Mouse (Mus musculus) heart, postnatal 36 days (tissue): ENCODE measurements at regions not wholly inside any gene's neighbourhood (a gene's known extent, or its start where the extent isn't known, plus 50 kb on each side); places are given as distances from the start of the nearest gene placed in this dataset.

Experiments
- DNase-seq, 2 experiments: peaks; one replicate each; pipeline ENCODE4 v3.0.0; 2021 to 2022
- intact Hi-C: fragments of 180-260 bp; cut with DNase I; formaldehyde crosslinking; loops from one replicate; pipeline ENCODE4 v1.15.1; 2025

DNA sequence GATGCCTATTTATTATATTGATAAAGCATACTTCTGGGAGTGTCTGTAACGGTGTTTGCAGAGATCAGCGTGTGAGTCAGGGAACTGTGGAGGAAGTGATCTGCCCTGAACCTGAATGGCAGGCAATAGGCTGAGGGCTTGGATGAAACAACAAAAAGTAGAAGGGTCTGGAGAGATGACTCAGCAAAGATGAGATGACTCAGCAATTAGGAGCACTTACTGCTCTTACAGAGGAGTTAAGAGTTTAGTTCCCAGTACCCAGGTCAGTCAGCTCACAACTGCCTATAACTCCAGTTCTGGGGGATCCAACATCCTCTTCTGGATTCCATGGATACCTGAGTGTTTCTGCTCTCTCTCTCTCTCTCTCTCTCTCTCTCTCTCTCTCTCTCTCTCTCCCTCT, 277.6 kb downstream of the 3100002H09Rik start:
- intact Hi-C loops: no loop called here
- DNase-seq: no peak

DNA sequence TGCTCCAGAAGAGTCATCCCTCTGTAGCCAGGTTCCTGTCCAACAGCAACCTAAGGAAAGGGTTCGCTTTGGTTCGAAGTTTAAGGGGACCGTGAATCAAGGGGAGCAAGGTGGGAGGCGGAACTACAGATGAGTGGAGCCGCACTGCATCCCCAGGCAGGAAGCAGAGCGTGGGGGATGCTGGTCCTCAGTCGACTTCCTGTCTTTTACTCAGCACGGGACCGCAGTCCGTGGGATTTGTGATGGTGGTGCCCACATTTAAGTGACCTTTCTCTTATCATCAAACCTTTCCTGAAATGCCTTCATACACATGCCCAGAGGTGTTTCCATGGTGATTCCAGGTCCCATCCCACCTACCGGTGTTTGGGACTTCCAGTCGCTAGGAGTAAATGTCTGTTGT, 278.2 kb downstream of the 3100002H09Rik start:
- intact Hi-C loops: no loop called here

DNA sequence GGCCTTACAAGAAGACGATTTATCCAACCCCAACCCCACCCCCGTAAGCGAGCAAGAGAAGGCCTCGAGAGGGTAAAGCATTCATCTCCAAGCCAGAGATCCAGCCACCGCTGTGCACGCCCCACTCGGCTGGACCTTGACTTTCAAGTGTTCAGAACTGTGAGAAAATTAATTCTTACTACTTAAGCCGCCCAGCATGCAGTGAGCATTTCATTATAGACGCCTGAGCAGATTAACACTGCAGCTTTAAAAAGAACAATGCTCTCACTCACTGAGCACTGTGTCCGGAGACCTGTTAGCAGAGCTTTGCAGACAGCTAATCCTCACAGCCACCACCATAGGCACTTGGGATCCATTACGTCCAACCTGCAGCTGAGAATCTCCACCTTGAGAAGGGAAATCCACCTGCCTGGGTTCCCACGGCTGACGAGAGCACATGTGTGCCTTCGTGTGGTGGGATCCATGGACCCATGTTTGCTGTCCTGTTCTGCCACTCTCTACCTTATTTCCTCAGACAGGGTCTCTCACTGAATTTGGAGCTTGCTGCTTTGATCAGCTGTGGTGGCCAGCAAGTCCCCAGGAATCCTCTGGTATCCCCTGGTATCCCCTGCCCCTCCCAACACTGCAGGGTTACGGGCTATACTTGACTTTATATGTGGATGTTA, 281.4 kb downstream of the 3100002H09Rik start:
- intact Hi-C loops: no loop called here

More for the DNA sequence above, 278.2 kb downstream of the 3100002H09Rik start:
- DNase-seq: no peak

DNA sequence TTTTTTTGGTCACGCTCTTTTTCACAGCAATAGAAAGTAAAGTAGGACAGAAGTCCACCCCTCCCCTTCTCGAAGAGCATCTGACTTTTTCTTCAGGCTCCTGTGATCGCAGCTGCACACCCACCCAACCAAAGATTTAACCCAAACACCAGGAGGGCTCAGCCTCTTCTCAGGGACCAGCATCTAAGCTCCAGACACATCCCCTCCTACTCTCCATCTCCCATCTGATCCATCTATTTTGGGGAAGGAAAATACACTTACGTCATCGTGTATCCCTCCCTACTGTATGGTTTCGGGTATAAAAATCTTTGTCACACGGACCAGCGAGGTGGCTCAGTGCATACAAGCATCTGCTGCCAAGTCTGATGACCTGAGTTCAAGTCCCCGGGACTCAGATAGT, 284.3 kb downstream of the 3100002H09Rik start:
- intact Hi-C loops: no loop called here

More for the DNA sequence above, 281.4 kb downstream of the 3100002H09Rik start:
- DNase-seq: no peak

DNA sequence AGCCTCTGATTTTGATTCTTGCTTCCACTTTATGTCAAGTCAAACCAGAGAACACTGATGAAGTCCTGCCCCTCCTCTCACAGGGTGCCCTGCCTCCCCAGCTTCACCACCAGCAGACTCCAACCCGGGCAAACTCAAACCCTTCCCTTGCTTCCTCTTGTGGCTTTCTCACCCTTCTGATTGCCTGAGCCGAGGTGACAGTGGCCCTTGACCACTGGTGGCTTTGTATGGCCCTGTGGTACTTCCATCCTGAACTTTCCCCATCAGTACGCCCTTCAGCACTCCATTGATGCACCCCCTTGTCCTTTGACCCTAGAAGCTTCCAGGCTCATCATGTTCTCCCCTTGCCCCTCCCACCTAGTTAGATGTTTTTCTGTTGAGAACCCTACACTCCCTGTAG, 287.0 kb downstream of the 3100002H09Rik start:
- intact Hi-C loops: no loop called here
- no peak for DNase-seq

More for the DNA sequence above, 284.3 kb downstream of the 3100002H09Rik start:
- DNase-seq: no peak

DNA sequence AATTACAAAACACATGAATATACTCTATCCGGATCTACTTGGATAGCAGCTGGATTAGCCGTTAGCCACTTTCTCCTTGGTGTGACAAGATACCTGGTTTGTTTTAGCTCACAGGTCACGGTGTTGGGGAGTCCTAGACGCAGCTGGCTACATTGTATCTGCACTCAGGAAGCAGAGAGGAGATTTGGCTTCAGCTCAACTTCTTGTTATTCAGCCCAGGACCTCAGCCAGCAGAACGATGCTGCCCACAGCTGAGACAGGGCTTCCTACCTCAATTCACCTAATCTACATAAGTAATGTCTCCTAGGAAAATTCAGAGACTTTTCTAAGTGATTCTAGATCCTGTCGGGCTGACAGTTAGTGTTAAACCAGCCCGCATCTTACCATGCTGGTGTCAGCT, 289.4 kb downstream of the 3100002H09Rik start:
- intact Hi-C loops: no loop called here
- DNase-seq: no peak

DNA sequence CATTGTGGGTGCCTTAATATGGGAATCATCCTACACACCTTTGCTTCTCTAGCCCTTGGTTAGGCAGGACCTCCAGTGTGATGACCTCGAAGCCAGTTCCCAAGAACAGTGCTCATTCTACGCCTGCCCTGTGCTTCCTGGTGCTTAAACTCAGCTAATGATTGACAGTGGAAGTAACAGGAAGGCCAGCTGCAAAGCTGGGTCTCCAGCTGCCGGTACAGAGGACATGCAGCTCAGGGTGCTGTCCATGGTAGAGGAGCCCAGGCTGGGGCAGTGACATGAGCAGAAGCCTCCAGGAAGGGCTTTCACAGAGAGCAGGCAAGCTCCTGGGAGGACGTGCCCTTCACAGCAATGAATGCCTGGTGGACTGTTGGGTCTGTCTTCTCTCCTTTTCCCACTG, 293.6 kb downstream of the 3100002H09Rik start:
- no peak for DNase-seq
- intact Hi-C loops: no loop called here

DNA sequence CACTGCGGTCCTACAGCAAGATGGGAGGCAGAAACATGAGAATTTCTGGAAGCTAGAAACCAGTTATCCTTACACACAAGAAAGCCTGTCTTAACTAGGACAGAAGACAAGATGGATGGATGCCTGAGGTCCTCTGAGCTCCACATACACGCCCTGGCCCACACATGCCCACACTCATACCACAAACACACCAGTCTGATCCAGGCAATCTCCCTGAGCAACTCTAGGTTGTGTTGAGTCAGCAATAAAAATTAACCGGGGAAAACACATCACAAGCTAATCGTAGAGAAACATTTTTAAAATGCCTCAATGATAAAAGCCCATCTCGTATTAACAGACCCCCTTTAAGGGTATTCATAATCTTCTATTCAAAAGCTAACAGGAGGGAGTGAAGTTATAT, 298.9 kb downstream of the 3100002H09Rik start:
- no peak for DNase-seq
- intact Hi-C loops: no loop called here

DNA sequence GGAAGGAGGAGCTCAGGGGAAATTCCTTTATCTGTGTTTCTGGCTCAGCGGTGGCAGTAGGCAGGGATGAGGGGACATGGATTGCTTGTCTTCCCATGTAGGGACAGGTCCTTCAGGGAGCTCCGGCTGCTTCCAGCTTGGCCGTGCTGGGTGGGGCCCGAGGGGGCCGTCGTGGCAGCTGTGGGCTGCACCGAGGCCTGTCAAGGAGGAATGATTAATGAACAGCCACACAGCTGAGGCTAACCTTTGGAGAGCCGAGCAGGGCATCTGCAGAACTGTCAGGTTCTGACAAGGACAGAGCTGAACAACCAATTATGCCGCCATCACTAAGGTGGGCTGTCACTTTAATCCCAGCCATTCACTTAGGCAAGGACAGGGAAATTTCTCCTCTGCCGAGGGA, 300.0 kb downstream of the 3100002H09Rik start:
- DNase-seq: no peak
- intact Hi-C loops: no loop called here

DNA sequence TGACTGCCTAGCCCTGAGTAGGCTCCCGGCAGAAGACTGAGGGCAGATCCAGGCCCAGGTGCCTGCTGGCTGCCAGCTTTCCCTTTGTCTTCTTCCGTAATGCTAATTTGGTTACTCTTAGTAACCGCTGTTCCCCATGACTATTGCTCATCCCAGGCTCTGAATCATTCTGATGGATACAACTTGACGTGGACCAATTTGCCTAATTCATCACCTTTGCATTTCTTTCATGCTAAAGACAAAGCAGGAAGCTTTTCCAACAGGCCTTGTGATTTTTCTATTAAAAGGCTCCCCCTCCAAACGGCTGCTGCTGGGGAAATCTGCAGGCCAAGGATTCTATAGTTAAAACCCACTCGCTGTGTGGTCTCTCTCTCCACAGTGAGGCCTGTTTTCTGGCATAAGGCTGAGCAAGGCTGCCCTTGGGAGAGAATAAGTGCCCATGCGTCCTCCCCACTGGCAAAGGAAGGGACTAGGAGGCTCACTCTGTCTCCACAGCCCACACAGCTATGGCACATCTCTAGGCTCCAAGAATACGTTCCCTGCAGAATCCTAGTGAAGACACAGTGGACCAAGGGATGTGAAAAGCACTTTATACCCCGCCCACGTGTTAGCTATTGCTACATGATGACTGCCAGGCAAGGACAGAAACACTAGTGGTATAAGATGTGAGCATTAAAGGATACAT, 304.6 kb downstream of the 3100002H09Rik start:
- intact Hi-C loops: no loop called here

DNA sequence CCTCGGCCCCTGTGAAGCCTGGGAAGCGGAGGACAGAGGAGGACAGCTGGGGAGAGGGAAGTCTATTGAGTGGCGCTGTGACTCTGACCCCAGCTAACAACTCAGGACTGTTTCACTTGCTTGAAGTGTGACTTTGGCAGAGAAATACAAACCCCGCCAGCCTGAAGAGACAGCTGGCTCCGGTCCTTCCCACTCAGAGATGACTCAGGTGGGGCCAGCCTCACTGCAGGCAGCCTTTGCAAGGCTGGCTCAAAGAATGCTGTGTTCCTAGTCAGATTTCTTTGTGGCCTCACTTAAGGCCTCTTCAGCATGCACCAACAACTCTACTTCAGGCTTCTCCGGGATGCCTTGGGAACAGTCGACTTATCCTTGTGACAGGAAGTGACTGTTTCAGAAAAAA, 307.7 kb downstream of the 3100002H09Rik start:
- no peak for DNase-seq
- intact Hi-C loops: no loop called here

More for the DNA sequence above, 304.6 kb downstream of the 3100002H09Rik start:
- no peak for DNase-seq

DNA sequence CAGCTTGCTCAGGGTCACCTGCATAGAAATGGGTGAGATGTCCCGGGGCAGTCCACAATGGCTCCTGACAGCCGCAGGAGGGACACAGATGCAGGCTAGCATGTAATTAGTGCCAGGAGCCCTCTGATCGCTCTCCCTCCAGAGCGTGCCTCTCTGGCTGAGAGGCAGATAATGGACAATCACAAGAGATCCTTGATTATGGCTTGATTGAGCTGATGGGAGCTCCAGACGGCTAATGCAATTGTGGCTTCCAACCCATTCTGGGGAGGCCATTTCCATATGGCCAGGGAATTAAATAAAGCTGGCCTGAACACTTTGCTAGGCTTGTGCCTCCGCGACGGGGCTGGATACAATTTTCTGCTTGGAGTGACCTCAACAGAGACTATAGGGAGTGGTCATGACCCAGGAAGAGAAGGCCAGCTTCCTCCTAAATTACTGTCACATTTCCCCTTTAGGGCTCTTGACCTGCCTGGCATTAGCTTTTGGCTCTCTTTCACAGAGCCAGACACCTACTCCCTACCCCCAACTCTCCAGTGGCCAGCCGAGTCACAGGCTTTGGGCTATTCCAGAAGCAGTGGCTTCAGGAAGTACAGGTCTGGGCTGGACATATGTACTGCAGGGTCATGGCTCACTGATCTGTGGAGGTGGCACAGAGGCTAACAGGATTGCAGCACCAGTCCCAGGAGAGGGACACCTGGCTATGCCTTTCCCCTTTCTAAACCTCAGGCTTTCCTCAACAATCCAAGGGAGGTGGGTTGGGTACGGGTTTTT, 311.8 kb downstream of the 3100002H09Rik start:
- intact Hi-C loops: no loop called here

DNA sequence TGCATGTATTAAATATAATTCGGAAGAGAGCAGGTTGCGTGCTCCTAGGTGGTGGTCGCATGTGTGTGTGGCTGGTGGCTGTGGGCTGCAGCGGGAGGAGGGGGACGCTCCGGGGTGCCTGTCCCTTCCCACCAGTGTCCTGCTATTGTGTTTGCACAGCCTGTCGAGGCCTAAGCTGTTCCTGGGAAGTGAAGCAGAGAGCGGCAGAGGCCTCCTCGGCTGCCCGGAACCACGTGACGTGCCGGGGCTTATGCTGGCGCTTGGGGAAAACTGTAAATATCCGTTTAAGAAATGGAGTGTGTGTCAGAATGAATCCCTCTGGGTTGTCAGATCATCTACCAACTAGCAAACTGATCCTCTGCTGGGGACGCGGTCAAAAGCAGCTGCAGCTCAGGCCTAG, 318.3 kb downstream of the 3100002H09Rik start:
- intact Hi-C loops: no loop called here
- DNase-seq: no peak

More for the DNA sequence above, 311.8 kb downstream of the 3100002H09Rik start:
- DNase-seq: no peak

DNA sequence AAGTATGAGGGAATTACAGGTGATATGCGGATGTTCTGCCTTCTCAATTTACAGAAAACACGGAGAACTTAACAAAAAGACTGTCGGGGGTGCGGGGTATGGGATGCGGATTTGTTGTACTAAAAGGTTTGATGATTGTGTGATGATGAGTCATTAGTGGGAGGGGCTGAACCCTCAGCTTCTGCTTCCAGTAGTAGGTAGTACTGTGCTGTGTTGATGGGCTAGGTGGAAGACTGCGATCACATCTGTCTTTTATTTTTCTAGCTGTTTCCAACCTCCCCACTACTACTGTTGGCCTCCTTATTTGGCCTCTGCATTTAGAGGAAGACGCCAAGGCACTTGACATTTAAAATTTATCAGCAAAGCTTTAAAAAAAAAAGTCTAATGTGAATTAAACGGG, 318.8 kb downstream of the 3100002H09Rik start:
- intact Hi-C loops: no loop called here

DNA sequence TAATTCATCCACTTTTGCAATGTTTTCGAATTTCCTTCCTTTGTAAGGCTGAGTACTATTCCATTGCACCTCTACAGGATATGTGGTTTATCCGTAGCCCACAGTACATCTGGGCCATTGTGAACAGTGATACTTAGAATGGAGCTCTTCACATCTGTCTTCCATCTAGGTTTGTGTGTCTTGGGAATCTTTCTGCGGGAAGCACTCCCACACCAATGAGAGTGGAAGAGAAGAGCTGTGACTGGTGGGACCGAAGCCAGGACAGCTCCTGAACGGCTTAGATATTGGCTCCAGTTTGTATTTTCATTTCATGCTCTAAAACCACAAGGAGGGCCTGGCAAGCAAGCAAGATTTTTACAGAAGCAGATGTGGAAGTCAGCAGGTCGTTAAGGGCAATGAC, 323.1 kb downstream of the 3100002H09Rik start:
- DNase-seq: no peak

More for the DNA sequence above, 318.8 kb downstream of the 3100002H09Rik start:
- no peak for DNase-seq

DNA sequence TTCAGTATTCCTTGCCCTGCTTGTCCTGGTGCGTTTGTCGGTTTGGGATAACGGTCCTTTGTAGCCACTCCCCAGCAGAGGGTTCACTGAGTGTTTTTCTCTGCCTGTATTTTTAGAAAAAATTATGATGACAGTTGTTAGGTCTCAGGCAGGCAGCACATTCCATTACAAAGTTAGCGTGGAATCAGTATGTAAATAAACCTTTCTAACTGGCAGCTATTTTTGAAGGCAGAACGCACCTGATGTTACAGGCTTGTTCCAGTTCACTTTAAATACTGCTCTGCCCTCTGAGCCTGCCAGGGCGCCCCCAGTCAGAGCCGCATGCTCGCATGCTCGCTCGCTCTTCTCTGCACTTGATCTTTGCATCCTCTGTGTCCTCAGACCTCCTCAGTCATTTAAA, 331.9 kb downstream of the 3100002H09Rik start:
- intact Hi-C loops: no loop called here
- no peak for DNase-seq

More for the DNA sequence above, 323.1 kb downstream of the 3100002H09Rik start:
- intact Hi-C loops: no loop called here

DNA sequence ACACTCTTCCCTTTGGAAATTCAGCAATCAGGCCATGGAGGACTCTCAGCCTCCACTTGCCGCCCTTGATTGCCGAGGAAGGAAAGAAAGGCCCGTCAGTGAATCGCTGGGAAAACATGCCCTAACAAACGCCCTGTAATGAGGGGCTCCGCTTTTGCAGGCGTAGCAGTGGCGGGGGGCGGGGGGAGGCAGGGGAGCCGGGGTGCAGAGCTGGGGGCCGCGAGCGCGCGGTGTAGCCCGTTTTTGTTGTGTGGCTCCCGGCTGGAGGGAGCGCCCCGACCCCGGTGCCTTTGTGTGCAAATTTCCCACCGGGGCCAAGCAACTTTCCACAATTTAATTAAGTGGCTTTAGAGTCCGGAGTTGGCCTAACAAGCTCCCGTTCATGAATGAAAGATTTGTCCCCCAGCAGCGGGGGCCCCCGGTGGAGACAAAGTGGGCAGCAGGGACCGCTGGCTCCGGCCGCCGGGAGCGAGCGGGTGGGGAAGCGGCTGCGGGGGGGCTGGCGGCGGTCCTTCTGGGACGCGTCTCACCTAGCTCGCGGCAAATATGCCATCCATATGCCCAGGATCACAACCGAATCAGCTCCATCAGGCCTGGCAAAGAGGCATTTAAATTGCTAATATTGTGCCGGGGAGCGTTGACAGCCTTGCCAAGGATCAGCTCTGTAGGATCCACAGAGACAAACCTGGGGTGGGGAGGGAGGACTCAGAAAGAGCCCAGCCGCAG, 333.0 kb downstream of the 3100002H09Rik start:
- intact Hi-C loops: no loop called here
- no peak for DNase-seq

DNA sequence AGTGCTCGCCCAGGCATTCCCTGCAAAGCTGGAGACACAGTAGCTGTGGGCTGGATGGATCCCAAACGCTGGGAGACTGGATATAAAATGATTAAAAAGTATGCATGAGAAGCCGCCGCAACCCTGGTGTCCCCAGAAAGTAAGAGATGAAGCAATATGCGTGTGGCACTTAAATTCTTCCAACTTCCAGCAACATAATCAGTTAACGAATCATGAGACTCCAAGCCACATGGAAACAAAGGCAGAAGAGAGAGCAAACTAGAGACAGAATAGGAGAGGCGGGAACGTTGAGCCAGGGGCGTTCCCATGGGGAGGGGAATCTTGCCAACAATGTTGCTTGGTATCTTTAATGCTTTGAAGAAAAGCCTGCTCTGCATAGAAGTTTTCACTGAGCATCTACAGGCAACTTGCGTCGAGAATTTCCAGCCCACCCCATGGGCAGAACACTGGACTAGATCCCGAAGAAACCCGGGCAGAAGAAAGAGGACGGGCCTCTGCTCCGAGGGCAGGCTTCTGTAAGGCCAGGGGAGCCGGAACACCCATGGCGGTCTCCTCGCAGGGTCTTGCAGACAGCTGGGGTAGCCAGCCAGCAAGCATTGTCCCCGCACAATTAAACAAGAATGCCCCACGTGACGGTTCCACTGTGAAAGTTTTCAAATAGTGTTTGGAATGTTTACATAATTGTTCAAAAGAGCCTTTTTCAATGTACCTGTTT, 333.7 kb downstream of the 3100002H09Rik start:
- DNase-seq: no peak
- intact Hi-C loops: no loop called here

DNA sequence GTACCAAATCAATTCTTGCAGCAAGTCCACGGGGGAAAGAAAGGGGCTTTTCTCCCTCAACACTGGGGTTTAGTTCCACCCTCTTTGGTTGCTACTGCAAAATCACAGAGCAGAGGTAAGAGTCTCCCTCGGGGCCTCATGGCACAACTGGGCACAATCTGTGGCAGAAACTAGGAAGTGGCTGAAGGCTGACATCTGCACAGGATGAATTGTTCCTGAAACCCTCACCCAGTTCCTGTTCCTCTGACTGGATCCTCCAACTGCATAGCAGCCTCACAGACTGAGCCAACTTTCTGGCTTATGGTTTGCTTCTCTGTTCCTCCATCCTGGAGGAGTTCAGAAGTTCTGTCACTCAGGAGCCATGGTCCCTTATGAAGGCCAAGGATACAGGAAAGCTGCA, 338.6 kb downstream of the 3100002H09Rik start:
- intact Hi-C loops: no loop called here
- no peak for DNase-seq

DNA sequence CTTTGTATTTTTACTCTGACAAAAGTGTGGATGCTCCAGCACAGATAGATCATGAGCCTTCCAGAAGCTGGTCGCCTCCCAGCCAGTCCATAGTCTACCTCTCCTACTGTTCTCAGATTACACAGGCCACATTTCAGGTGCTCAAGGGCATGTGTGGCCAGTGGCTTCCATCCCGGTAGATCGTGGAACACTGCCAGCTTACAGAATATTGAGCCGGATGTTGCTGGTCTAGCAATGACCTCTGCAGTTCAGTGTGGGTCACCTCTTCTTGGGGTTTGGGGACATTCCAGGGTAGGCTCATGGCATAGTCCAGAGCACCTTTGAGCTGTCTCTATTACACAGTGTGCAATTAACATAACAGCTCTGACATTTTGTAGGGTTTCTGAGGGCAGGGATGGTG, 342.2 kb downstream of the 3100002H09Rik start:
- intact Hi-C loops: no loop called here
- DNase-seq: no peak
